Mouse (Mus musculus): ENCODE results near the gene Mall. TPM values are rescaled to one million over a fixed set of nuclear protein-coding genes. Genes with fewer than 3 reads are reported as not detected.

Gene Mall
- total and polyA plus RNA-seq, 3 experiments = not detected

DNA sequence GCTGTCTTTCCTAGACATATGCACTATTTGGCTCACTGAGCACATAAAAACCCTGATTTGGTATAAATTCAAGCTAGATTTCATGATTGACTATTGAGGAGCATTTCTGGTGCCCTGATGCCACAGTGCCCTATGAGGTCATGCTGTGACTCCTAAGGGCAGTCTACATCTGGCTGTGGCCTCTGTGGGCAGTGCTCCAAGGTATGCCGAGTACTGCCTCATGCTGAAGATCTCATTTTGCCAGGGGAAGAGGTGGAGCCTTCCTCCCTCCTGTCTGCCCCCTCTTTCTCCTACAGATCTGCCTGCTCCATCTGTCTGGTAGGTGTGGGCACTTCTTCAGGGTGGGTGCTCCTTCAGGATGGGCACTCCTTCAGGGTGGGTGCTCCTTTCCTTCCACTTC is 19.6 kb upstream of the Mall start:
- no peaks in the 10 kb centered on the region for H3K4me1 ChIP-seq (ENCODE audit: insufficient read depth, low read depth, low read length)
- H3K4me3 ChIP-seq (ENCODE audit: low read depth, low read length) = no peak overlapping the region
- peaks cover 6% of the 10 kb centered on the region for H3K27me3 ChIP-seq (ENCODE audit: insufficient read depth, low read length)
- H3K36me3 ChIP-seq (replicated peaks) = no peaks in the 10 kb centered on the region
- ATAC-seq (ENCODE audit: extremely low read depth, insufficient number of reproducible peaks, low FRiP score, poor library complexity, severe bottlenecking) = no peak
- no peak for TF ChIP-seq GATA2 (IDR thresholded peaks at IDR 0.05; ENCODE audit: borderline replicate concordance, low read depth, low read length)
- no peak for TF ChIP-seq GATA1 (IDR thresholded peaks at IDR 0.05; ENCODE audit: borderline replicate concordance, low read length)
- H3K9me3 ChIP-seq (replicated peaks) = no peaks in the 10 kb centered on the region
- no peak for DNase-seq (ENCODE audit: low spot score)

GRCm38 (mm10) chr2:127748316-127748715 is 18.6 kb upstream of the Mall start:
- no peak for ATAC-seq (ENCODE audit: extremely low read depth, insufficient number of reproducible peaks, low FRiP score, poor library complexity, severe bottlenecking)
- no peaks in the 10 kb centered on the region for H3K36me3 ChIP-seq (replicated peaks)
- TF ChIP-seq TAL1 (conservative IDR thresholded peaks at IDR 0.05; ENCODE audit: low read depth, low read length) (no peak), GATA1 (IDR thresholded peaks at IDR 0.05; ENCODE audit: borderline replicate concordance, low read length) (no peak), CTCF (IDR thresholded peaks at IDR 0.05; ENCODE audit: low read depth, low read length) (no peak), GATA2 (IDR thresholded peaks at IDR 0.05; ENCODE audit: borderline replicate concordance, low read depth, low read length) (no peak), POLR2AphosphoS5 (IDR thresholded peaks at IDR 0.05; ENCODE audit: insufficient replicate concordance, low read depth, low read length) (no peak)
- H3K9me3 ChIP-seq (replicated peaks) = no peaks in the 10 kb centered on the region
- H3K4me1 ChIP-seq (ENCODE audit: insufficient read depth, low read depth, low read length) = no peaks in the 10 kb centered on the region
- peaks cover 6% of the 10 kb centered on the region for H3K27me3 ChIP-seq (ENCODE audit: insufficient read depth, low read length)
- DNase-seq (ENCODE audit: low spot score) = no peak
- H3K4me3 ChIP-seq (ENCODE audit: low read depth, low read length) = no peak overlapping the region

GRCm38 (mm10) chr2:127742637-127743036 is 12.9 kb upstream of the Mall start:
- Histone ChIP-seq H3K4me1 (ENCODE audit: insufficient read depth, low read depth, low read length) (no peaks in the 10 kb centered on the region), H3K27me3 (ENCODE audit: insufficient read depth, low read length) (peaks cover under 1% of the 10 kb centered on the region; the same call in 1 of the 2 replicates), H3K9me3 (replicated peaks) (no peaks in the 10 kb centered on the region), H3K36me3 (replicated peaks) (no peaks in the 10 kb centered on the region), H3K4me3 (ENCODE audit: low read depth, low read length) (no peak overlapping the region)
- ATAC-seq (ENCODE audit: extremely low read depth, insufficient number of reproducible peaks, low FRiP score, poor library complexity, severe bottlenecking) (no peak), DNase-seq (ENCODE audit: low spot score) (no peak)
- TF ChIP-seq POLR2AphosphoS5 (IDR thresholded peaks at IDR 0.05; ENCODE audit: insufficient replicate concordance, low read depth, low read length) (no peak), TAL1 (conservative IDR thresholded peaks at IDR 0.05; ENCODE audit: low read depth, low read length) (no peak), CTCF (IDR thresholded peaks at IDR 0.05; ENCODE audit: low read depth, low read length) (no peak), GATA2 (IDR thresholded peaks at IDR 0.05; ENCODE audit: borderline replicate concordance, low read depth, low read length) (no peak), GATA1 (IDR thresholded peaks at IDR 0.05; ENCODE audit: borderline replicate concordance, low read length) (no peak)

DNA sequence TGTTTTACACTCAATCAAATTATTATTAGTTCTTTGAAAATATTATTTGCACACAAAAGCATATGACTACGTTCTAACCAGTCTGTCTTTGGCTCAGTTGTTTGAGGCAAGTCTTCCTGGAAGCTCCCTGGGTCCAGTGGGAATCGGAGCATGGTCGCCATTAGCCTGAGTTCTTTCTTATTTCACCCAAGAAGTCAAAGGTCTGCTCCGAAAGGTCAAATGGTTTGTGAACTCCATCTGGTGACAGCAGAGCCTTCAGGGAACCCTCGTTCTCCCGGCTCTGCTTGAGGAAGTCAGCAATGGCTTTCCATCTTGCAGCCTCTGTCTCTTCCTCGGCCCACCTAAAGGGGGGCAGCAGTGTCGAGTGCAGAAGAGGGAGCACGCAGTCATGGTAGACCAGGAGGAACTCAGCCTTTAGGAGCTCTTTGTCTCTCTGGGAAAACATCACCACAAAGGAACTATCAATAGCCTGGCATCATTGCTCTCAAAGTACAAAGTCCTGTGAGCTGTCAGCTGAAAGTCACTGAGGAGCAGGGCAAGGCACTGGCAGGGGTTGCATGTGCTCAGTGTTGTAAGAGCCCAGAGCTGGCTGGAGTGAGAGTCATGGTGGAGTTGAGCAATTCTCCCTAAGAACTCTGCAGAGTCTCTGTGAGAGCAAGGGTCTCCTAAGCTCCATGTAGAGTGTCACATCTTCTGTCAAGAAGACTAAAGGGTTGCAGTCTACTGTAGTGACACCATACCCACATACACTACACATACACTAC is 11.2 kb upstream of the Mall start:
- Histone ChIP-seq H3K4me1 (ENCODE audit: insufficient read depth, low read depth, low read length) (no peaks in the 10 kb centered on the region), H3K4me3 (ENCODE audit: low read depth, low read length) (no peak overlapping the region), H3K36me3 (replicated peaks) (no peaks in the 10 kb centered on the region), H3K27me3 (ENCODE audit: insufficient read depth, low read length) (no peaks in the 10 kb centered on the region; the same call in 1 of the 2 replicates), H3K9me3 (replicated peaks) (no peaks in the 10 kb centered on the region)
- ATAC-seq (ENCODE audit: extremely low read depth, insufficient number of reproducible peaks, low FRiP score, poor library complexity, severe bottlenecking) (no peak), DNase-seq (ENCODE audit: low spot score) (no peak)
- TF ChIP-seq GATA2 (IDR thresholded peaks at IDR 0.05; ENCODE audit: borderline replicate concordance, low read depth, low read length) (no peak), GATA1 (IDR thresholded peaks at IDR 0.05; ENCODE audit: borderline replicate concordance, low read length) (no peak), CTCF (IDR thresholded peaks at IDR 0.05; ENCODE audit: low read depth, low read length) (no peak), TAL1 (conservative IDR thresholded peaks at IDR 0.05; ENCODE audit: low read depth, low read length) (no peak), POLR2AphosphoS5 (IDR thresholded peaks at IDR 0.05; ENCODE audit: insufficient replicate concordance, low read depth, low read length) (no peak)

DNA sequence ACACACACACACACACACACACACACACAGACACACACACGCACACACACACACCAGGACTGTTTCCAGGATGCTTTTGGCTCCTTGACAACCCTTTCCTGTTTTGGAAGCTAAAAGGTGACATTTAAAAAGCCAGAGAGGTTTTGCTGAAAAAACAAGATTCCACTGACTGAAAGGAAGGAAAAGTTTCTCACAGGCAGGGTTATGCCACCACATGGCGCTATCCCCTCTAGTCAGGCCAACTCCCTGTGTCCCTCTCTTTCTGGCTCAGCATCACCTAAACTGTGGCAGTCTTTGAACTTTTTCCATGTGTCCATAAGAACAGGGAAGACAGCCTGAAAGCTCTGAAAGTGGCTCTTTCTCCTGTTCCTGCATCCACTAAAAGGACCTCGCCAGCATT is 8.2 kb upstream of the Mall start:
- TF ChIP-seq CTCF (IDR thresholded peaks at IDR 0.05; ENCODE audit: low read depth, low read length) (no peak), GATA1 (IDR thresholded peaks at IDR 0.05; ENCODE audit: borderline replicate concordance, low read length) (no peak), POLR2AphosphoS5 (IDR thresholded peaks at IDR 0.05; ENCODE audit: insufficient replicate concordance, low read depth, low read length) (no peak), GATA2 (IDR thresholded peaks at IDR 0.05; ENCODE audit: borderline replicate concordance, low read depth, low read length) (no peak), TAL1 (conservative IDR thresholded peaks at IDR 0.05; ENCODE audit: low read depth, low read length) (no peak)
- H3K9me3 ChIP-seq (replicated peaks) = no peaks in the 10 kb centered on the region
- no peak for ATAC-seq (ENCODE audit: extremely low read depth, insufficient number of reproducible peaks, low FRiP score, poor library complexity, severe bottlenecking)

DNA sequence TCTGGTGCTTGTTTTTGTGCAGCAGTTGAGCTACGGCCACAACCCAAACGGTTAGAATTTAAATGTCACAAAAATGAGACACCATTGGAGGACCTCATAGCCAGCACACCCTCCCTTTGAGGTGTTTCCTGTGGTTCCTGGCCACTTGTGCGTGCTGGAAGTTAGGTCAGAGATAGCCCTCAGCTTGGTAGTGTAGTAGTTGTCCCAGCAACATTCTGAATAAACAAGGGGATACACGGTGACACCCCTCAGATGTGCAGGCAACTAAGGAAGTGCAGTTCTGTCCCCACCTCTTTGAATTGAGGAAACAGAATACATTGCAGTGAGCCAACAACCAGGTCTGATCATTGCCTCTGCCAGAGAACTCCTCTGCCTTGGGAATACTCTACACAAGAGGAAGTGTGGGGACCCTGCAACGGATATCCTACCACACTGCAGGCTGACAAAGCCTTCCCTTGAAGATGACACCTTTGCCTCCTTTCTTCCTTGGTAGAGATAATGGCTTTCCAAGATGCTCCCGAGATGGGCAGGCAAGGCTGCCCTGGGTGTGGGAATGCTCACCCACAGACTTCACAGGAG is 7.0 kb upstream of the Mall start:
- DNase-seq (ENCODE audit: low spot score) = no peak
- TF ChIP-seq TAL1 (conservative IDR thresholded peaks at IDR 0.05; ENCODE audit: low read depth, low read length) = no peak
- TF ChIP-seq POLR2AphosphoS5 (IDR thresholded peaks at IDR 0.05; ENCODE audit: insufficient replicate concordance, low read depth, low read length) = no peak
- no peak for TF ChIP-seq GATA1 (IDR thresholded peaks at IDR 0.05; ENCODE audit: borderline replicate concordance, low read length)
- no peak for TF ChIP-seq CTCF (IDR thresholded peaks at IDR 0.05; ENCODE audit: low read depth, low read length)
- TF ChIP-seq GATA2 (IDR thresholded peaks at IDR 0.05; ENCODE audit: borderline replicate concordance, low read depth, low read length) = no peak
- Histone ChIP-seq H3K36me3 (replicated peaks) (no peaks in the 10 kb centered on the region), H3K27me3 (ENCODE audit: insufficient read depth, low read length) (peaks cover 2% of the 10 kb centered on the region), H3K9me3 (replicated peaks) (no peaks in the 10 kb centered on the region), H3K4me3 (ENCODE audit: low read depth, low read length) (no peak overlapping the region), H3K4me1 (ENCODE audit: insufficient read depth, low read depth, low read length) (no peaks in the 10 kb centered on the region)
- ATAC-seq (ENCODE audit: extremely low read depth, insufficient number of reproducible peaks, low FRiP score, poor library complexity, severe bottlenecking) = no peak

More for the DNA sequence above, 8.2 kb upstream of the Mall start:
- no peak overlapping the region for H3K4me3 ChIP-seq (ENCODE audit: low read depth, low read length)
- no peaks in the 10 kb centered on the region for H3K36me3 ChIP-seq (replicated peaks)
- DNase-seq (ENCODE audit: low spot score) = no peak
- no peaks in the 10 kb centered on the region for H3K4me1 ChIP-seq (ENCODE audit: insufficient read depth, low read depth, low read length)
- H3K27me3 ChIP-seq (ENCODE audit: insufficient read depth, low read length) = peaks cover 2% of the 10 kb centered on the region

All from G1E (cell line).